Mouse (Mus musculus): Measurements from ENCODE around the gene Dnah17.

- TF ChIP-seq CTCF (IDR thresholded peaks at IDR 0.05) (no peak), EP300 (IDR thresholded peaks at IDR 0.05) (no peak)
Measured at GRCm38 (mm10) chr11:118103383-118103782, 27.1 kb downstream of the Dnah17 start.
